Mouse (Mus musculus) WW6 (cell line): ENCODE data around the gene Prkcz.
A peak's percentile ranks its signal among the peaks of the same experiment; 100 is the strongest.
"Not testable (repeated sequence)": the region's sequence is repeated elsewhere in the genome, so short reads cannot be mapped to it uniquely, and the experiment has no call there.

ENCODE experiments used
- DNase-seq: peaks from one replicate; pipeline ENCODE4 v3.0.0-alpha.2; 2013; ENCODE audit warnings: low read depth, low spot score

Gene Prkcz

DNA sequence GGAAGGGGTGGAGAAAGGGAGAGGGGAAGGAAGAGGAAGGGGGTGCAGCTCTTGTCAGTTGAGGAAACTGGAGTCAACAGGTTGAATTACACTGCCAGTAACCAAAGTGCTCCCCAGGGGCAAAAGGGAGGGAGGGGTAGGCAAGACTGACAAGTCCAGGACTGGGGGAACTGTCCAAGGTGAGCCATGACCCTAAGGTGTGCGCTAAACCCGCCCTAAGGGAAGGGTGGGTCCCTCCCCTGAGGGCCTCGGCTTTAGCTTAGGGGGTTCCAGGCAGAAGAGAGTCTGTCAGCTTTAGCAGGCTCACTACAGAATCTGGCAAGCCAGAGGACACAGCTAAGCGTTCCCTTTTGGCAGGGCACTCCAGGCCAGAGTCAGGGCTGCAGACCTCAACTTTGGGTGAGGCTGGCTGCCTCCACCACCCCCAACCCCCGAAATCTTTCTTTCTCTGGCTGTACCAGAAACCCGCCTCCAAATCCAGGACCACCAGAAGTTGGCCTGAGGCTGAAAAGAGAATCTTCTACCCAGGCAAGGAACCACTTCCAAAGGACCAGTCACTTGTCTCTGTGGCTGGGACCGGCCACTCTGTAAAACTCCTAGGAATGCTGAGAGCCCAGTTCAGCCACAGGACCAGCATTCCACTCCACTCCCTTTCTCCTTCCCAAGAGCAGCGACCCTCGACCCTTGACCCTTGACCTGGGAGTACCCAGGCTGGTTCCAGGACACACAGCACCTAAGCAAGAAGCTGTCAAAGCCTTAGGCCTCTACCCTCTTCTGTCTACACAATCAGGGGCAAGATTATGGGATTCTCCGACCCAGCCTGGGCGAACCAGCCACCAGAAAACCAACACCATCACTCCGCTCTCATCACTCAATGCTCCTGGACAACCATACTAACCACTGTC, 1.3 kb downstream of the Prkcz start:
- DNase-seq = no peak

DNA sequence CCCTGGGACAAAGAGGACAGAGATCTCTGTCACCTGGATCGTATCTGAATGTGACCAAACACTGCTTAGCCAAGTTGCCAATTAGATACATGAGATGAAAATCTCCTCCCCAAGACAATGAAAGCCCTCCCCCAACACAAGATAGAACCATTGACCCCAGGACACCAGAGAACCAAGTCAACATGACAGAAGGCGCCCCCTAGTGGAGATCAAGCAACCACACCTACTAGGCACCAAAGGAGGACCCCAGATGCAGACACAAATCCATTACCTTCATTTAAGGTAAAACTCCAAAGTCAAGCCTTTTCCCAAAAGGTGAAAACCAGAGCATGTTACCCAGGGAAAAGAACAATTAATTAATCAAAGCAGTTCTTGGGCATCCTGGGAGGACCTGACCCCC, 3.6 kb downstream of the Prkcz start:
- no peak for DNase-seq

DNA sequence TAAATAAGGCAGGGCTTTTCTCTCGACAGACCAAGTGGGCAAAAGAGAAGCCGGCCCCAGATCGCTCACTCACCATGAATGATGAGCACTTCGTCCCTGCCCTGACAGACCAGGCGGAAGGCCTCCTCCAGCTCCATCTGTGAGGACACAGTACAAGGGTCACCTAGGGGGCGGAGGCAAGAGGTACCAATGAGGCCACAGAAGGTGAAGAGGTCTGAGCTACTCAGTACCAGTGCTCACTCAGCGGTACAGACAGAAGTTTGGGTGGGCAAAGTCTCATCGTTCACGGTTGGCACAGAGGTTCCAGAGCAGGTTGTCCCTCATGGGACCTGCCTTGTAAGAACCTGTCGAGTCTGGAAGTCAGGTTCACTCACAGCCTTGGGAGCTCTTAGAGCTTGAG, 4.8 kb downstream of the Prkcz start:
- no peak for DNase-seq

DNA sequence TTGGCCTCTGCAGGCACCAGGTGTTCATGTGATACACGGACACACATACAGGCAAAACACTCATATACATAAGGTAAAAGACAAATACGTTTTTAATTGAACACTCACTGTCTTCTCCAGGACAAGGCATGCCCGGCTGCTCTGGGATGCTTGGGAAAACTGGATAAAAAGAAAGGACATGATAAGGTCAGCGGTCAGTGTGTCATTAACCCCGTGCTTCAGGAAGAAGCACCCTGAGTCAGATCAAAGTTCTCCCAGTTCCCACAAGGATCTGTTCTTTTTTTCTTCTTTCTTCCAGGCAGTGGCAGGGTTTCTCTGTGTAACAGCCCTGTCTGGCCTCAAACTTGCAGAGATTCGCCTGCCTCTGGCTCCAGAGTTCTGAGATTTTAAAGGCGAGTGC, 6.6 kb downstream of the Prkcz start:
- no peak for DNase-seq

DNA sequence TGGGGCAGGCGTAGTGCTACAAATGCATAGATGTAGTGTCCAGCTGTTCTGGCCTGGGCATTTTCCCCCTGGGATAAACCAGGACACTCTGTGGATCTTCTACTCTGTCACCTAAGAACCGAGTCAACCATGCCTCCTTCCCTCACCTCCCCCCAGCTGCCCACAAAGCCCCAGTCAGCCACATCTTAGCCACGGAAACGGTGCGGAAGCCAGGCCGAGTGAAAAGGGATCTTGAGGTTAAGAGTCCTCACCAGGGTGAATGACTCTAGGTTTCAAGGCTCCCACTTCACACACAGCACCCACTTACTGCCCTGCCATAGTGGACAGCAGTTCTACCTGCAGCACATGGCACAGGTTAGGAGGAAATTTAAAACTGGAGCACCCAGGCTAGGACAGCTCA, 7.1 kb downstream of the Prkcz start:
- no peak for DNase-seq

DNA sequence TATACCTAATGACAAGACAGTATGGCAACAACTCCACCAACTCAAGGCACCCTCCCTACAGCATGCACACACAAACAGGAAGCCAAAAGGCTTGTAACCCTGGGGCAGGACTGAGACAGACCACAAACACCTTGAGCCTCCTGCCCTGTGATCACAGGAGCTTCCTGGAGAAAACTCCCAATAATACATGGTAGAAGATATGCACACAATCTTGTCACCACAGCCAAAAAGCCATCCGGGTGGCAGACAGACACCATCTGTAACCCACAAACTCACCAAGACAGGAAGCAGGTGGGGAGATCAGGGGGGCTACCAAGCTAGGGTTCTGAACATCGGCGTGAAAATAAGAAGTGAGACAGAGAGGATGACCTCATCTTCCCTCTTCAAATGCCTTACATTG, 8.6 kb downstream of the Prkcz start:
- DNase-seq = no peak

DNA sequence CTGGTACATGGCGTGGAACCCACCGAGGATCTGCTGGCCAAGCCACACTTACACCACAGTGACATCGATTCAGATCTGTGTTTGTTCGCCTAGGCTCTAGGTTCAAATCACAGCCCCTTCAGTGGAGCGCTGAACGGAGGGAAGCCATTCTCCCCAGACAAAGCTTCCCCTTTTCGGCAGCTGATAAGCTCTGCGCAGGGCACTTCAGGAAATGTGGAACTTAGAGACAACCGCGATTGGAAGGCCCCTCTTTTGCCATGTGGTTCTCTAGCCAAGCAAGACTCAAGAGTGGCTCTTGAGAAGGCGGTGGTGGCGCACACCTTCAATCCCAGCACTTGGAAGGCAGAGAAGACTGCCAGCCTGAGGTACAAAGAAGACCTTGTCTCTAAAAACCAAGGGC, 14.8 kb downstream of the Prkcz start:
- DNase-seq = no peak

DNA sequence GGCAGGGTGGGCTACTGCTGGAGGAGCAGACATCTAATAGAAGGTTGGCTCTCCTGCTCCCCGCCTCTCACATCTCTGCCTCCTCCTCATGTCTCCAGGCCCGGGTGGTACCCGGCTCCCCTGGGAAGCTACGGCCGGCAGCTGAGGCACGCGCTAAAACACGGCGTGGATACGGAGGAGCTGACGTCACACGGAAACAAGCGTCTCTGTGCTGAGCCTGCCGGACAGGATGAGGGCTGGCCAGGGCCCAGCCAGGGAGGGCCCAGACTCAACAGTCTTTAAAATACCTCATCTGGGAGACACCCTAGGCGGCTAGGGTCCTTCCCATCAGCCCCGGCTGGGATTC, 15.6 kb downstream of the Prkcz start:
- DNase-seq = no peak

DNA sequence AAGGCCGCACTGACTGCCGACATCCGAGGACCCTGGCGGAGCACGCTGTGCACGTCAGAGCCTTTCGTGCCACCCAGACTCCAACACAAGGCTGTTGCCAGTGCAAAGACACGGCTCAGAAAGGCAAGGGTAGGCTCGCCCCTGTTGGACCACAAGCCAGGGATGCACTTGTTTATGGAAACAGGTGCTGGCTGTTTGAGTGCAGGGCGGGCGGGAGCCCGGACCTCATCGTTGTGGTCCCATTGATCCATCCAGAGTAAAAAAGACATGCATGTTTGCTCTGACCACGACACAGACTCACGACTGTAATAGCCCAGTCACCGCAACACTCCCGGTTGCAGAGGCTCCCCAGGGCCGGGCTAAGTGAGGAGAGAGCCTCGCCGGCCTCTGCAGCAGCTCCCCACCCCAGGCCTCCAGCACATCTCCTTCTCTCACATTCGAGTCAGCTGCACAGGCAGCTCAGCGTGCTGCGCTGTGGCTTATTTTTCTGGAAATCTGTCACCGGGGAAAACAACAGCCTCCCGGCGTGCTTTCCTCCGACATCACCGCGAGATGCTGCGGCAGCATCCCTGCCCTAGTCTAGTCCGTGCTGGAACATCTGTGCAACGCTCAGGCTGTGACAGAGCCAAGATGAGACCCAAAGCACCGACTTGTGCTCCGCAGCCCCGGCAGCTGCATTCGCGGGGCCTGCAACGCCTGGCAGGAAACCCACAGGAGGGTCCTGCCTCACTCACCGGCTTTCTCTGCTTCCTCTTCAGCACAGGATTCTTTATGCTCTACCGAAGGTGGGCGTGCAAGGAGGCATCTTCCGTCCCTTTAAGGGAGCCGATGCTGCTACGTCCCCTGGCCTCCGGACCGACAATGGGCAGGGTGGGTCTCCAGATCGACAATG, 16.2 kb downstream of the Prkcz start:
- DNase-seq = no peak

DNA sequence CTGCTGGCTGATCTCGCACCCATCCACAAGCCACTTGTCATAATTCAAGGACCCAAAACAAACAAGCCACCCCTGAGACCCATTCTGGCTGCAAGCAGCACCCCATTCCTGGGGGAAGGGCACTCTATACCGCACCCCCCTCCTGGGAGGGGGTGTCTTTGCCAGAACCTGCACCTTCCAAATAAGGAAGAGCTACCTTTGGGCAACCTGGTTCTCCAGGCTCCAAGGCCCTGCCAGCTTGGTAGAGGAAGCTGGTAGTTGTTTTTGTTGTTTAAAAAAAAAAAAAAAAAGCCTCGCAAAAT, 16.9 kb downstream of the Prkcz start:
- DNase-seq = no peak

DNA sequence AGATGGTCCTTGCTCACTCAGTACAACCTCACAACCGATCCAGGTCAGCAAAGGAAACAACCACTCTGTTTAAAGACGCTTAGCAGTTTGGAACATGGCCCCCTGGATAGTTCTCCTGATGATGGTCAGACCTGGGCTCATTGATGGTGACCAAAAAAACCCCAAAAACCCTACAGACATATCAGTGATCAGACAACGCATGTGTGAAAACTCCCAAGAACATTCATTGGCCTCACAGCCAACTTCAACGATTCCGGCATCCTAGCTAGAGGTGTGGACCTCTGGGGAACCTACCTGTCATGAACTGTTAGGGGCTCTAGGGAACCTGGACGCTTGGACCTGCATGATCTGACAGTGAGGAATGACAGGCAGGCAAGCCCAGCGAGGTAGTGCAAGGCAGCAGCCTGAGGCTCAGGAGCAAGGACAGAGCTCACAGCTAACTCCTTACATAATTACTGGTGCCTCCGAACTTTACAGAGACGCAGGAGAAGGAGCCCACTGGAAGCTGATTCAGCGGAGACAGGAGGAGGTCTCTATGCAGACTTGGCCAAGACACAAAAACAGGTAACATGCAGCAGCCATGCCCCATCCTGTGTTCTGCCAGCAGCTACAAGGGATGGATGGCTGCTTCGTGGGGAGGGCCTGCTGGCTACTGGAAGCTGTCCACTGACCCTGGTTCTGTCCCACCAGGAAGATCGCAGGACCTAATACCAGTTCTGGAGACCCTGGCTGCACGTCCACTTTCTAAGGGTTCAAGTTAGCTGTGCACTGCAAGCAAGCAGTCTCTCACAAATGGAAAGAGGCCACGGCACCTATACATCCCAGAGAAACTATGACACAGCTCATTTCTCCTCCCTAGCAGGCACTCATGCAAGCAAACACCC, 17.5 kb downstream of the Prkcz start:
- no peak for DNase-seq

DNA sequence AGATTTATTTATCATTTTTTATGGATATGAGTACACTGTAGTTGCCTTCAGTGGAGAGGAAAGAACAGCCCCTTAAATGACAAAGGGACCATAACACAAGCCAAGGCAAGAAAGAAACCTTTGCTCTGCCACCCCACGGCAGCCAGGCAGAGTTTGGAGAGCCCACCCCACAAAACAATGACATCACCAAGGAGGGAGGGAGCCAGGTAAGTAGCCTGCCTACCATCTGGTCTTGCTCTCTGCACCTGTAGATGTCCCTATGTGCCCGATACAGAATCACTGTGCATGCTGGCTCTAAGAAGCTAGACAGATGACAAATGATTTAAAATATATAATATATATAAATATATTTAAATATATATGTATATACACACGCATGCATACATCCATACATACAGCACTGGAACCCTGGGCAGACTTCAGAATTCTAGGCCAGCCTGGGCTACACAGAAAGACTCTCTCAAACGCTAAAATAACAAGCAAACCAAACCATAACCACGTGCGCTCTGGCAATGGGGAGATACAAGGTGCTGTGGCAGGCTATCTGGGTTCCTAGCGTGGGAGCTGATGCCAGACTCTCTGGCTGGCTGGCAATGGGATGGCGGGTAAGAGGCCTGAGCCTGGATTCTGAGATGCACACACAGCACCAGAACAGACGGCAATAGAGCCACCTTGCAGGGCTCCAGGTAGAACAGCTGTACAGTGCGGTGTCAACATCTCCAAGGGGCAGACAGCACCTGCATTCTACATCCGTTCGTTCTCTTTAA, 24.7 kb downstream of the Prkcz start:
- DNase-seq = no peak

DNA sequence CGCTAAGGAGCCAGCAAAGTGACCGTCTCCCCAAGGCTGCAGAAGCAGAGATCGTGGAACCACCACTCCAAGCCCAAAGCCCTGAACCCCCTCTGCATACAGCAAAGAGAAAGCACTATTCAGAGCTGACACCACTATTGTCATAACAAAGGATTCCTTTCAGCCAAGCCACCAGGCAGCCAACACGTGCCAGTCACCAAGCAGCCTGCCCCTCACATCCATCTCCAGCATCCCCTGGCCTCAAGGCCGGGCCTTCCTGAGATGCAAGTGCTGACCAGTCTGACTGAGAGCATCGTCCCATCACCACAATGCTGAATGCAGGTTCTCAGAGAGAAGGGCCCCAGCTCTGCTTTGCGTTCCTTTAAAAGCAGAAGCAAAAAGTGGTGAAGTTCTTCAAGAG, 28.9 kb downstream of the Prkcz start:
- DNase-seq = no peak

DNA sequence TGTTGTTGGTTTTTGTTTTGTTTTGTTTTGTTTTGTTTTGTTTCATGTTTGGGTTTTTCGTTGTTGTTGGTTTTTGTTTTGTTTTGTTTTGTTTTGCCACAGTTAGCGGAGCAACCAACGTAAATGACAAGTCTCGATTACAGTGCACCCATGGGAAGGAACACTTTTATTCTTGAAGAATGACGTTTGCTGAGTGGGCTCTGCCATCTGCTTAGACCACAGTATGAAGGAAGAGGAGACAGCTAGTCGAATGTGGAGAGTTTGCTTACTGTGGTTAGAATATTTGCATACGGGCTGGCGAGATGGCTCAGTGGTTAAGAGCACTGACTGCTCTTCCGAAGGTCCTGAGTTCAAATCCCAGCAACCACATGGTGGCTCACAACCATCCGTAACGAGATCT, 32.8 kb downstream of the Prkcz start:
- DNase-seq = not testable (repeated sequence)

DNA sequence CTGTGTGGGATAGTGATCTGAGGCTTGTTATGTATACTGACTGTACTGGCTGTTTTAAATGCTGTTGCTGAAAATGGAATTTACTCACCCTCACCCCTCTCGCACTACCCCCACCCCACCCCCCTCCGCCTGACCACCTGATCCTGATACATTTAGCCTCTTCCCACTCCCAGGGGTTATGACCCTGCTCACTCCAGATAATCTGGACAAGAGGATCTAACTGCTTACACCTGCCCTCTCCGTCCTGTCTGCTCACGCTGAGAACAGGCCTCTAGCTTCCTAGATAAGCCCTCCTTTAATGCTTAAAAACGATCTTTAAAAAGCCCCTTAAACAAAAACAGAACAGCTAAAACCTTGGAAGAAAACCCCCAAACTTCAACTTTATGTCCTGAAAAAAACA, 35.4 kb downstream of the Prkcz start:
- DNase-seq = no peak

DNA sequence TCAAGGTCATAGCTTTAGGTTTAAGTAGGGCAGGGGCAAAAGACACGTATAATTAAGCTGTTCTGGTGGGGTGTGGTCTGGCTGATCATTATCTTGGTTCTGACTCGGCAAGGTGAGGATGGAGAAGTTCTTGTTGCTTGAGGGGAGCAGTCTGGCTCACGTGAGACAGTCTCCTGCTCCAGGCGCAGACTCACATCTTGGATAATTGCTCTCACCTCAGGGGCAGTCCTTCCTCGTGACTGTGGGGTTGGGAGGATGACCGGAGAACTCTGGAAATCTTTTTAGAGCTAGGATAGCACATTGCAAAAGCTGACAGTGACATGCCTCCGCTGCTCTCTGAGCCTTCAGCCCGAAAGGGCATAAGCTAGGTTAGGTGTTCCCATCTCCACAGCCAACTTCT, 36.6 kb downstream of the Prkcz start:
- no peak for DNase-seq

DNA sequence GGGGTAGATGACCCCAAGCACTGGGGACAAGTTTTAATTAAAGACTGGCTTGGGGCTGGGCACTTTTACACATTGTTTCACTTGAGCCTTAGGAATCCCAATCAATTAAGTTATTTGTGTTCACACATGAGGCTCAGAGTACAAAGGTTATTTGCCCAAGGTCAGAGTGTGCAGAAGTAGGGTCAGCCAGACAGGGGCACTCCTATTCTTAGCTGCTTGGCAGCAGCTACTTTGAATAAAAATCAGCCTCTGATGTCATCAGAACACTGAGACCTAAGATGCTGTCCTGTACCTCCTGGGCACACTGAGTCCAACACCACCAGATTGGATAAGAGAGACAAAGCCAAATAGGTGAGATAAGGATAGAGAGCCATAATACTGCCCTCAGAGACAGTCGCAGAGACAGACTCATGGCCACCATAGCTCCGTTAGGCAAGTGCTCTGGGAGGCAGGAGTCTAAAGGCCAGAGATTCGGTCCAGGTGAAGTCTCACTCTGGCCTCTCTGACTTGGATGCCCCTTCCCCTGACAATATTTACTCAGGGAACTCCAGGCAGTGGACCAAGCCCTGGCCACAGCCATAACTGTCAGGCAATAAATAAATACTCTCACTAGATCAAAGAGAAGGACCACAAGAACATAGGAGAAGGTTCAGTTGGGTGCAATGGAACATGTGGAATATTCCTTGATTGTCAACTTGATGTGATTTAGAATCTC, 37.9 kb downstream of the Prkcz start:
- DNase-seq = no peak

DNA sequence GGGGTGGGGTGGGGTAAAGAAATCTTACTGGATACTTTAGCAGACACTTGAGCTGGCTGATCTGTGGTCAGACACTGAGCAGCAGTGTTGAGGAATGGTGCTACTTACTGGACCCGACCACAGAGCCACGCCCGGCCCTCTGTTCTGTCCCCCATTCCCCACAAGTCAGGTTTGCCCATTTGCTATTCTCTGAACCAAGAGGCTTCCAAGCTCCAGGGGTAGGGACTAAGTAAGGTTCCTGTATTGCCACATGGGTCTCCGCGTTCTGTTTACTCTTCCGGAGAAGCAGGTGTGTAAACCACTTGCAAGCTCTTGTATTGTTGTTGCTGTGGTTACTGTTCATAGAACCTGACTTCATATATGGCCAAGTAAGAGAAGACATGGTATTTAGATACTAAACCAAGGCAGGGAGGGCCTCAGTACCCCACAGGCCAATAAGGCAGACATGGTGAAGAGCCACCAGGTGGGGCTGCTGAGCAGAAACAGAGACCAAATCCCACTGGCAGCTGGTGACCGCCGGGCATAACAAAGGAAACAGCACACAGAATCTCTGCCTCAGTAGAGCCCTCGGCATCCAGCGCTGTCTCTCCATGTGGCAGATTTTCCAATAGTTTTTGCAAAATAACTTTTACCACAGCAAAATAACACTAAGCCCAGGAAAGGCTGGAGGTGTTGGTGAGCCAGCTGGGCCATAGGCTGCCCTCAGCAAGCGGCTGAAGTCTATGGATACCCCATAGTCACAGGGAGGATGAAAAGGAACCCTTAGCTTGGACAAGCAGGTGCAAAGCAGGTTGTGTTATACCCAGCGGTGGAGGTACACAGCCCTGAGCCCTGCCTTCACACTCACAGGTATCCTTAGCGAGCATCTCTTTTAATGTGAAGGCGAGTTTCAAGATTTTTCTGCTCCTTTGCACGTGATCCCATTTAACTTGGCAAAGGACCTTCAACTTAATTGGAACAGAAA, 40.6 kb downstream of the Prkcz start:
- DNase-seq = peak; percentile 53

DNA sequence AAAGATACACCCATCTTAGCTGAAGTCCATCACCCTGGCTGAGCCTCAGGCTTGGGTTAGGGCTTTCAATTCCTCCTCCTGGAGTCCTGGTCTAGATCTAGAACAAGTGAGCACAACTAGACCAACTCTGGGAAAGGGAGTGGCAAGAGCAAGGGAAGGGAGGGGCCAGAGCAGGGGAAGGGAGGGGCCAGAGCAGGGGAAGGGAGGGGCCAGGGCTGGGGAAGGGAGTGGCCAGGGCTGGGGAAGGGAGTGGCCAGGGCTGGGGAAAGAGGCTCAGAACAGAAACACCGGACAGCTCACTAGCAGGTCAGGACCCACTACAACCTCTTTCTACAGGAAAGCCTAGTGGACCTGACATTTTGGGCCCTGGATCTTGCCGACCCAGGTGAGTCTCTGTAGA, 42.9 kb downstream of the Prkcz start:
- DNase-seq = peak; percentile 39

DNA sequence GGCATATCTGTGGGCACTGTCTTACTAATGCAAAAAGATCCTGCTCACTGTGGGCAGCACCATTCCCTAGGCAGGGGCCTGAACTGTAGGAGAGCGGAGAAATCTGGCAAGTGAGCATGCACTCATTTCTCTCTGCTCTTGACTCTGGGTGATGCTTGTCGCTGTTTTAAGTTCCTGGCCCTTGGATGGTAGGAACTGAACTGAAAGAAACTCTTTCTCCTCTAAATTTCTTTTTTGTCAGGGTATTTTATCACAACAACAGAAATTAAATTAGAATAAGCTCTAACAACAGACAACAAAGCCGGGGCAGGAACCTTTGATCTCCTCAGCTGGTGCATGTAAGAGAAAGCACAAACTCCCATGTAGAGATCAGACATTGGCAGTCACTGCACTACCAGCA, 46.1 kb downstream of the Prkcz start:
- no peak for DNase-seq
